Comparison of ENCODE assay signal across 21 mouse cellular contexts in the genomic region with DNA sequence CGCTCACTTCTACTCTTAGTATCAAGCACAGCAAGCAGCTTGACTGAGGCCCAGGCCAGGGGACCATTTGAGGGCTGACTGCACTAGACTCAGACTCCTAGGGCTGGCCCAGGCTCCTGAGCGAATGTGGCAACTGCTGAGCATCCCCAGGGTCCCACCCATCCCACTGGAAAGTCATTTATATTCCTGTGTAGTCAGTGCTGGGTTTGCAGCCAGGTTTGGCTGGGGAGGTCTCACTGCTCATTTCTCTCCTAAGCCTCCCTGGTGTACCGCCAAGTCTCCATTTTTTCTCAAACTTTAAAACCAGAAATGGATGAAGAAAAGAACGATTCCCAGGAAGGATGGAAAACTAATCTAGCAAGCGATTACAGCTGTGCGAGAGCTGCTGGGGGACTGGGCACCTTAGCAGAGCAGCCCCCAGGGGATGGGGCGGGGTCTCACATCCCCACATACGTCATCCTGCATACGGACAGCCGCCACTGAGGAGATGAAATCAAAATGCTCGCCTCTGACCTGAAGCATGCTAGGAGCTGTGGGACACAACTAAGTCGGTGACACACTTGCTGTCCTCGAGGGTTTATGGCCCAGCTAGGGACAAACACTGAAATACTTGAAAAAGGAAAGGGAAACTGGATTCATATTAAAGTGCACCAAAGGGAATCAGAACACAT.
A peak's percentile ranks its signal among the peaks of the same experiment; 100 is the strongest.
DNase-seq lines count a peak whose midpoint lies in the region; ATAC-seq and TF ChIP-seq lines count a peak whose summit lies in the region.
"Had no signal": no experiment of that assay in that cellular context is flagged by ENCODE, and none has a peak within 500 bp of the region (broad histone marks: within the 10 kb centered on the region; RNA-seq: fewer than 3 reads in every experiment).

No protein-coding gene starts in this region.

- TF ChIP-seq EP300 in stomach, postnatal 0 days (optimal IDR thresholded peaks at IDR 0.05), result no peak

- ATAC-seq in stomach, postnatal 0 days (ENCODE audit: low FRiP score, low TSS enrichment), result peak; percentile 61; the same call in 1 of the 2 replicates
- ATAC-seq in neural tube, embryonic 15.5 days (ENCODE audit: low FRiP score), result no peak
- ATAC-seq: activated CD4-positive, CD25-positive, alpha-beta regulatory T cell, adult 4 months; inflammation-experienced regulatory T-cells, adult 6 months; liver, embryonic 12.5 days; Patski had no signal

- no peak for TF ChIP-seq CTCF in stomach, postnatal 0 days (IDR thresholded peaks at IDR 0.05; ENCODE audit: low read depth)

- no peaks in the 10 kb centered on the region for H3K27me3 ChIP-seq in heart, embryonic 10.5 days (ENCODE audit: insufficient read depth, poor library complexity, severe bottlenecking)
- H3K27me3 ChIP-seq in stomach, postnatal 0 days (ENCODE audit: control insufficient read depth, insufficient read depth, low read length), result no peaks in the 10 kb centered on the region
- H3K27me3 ChIP-seq in neural tube, embryonic 15.5 days (replicated peaks), result no peaks in the 10 kb centered on the region
- H3K27me3 ChIP-seq: liver, embryonic 12.5 days; neural tube, embryonic 13.5 days; Patski had no signal

- no peak overlapping the region for H3K27ac ChIP-seq in heart, embryonic 10.5 days
- peak overlapping the region; percentile 49 for H3K27ac ChIP-seq in stomach, postnatal 0 days (replicated peaks)
- no peak overlapping the region for H3K27ac ChIP-seq in neural tube, embryonic 15.5 days (replicated peaks)
- H3K27ac ChIP-seq: embryonic facial prominence, embryonic 12.5 days; liver, embryonic 12.5 days; midbrain, embryonic 10.5 days; neural tube, embryonic 13.5 days had no signal

- 80% methylated on average over 13 of the region's 13 CpGs for WGBS in heart, embryonic 10.5 days
- WGBS in stomach, postnatal 0 days, result 57% methylated on average over 13 of the region's 13 CpGs
- WGBS in neural tube, embryonic 15.5 days, result 76% methylated on average over 13 of the region's 13 CpGs

- intact Hi-C loops in heart, postnatal 14 days (cut with DNase I), result no loop called here

- peak; percentile 15 to 20 for DNase-seq in heart, postnatal 14 days
- no peak for DNase-seq in heart, embryonic 10.5 days (ENCODE audit: low spot score)
- DNase-seq in urinary bladder, postnatal 14 days (ENCODE audit: low spot score), result peak; percentile 63
- DNase-seq in urinary bladder, adult 2 months (ENCODE audit: low spot score), result no peak
- peak; percentile 42 for DNase-seq in gastrocnemius, postnatal 25 days
- DNase-seq in stomach, postnatal 0 days (ENCODE audit: low spot score), result peak; percentile 29
- no peak for DNase-seq in cerebellum, adult 11-12 months
- DNase-seq: adrenal gland, postnatal 14 days; cerebellum, adult 2 months; kidney, adult 8-10 months; kidney, postnatal 25 days; lung, postnatal 4 days; thymus, adult 18-20 months had no signal

- no peak overlapping the region for H3K4me2 ChIP-seq in stomach, postnatal 0 days (replicated peaks; ENCODE audit: low read depth)
- H3K4me2 ChIP-seq in neural tube, embryonic 15.5 days, result no peak overlapping the region
- H3K4me2 ChIP-seq: embryonic facial prominence, embryonic 12.5 days; liver, embryonic 12.5 days; neural tube, embryonic 13.5 days had no signal

- H3K9ac ChIP-seq in stomach, postnatal 0 days (ENCODE audit: low read length), result no peak overlapping the region
- no peak overlapping the region for H3K9ac ChIP-seq in neural tube, embryonic 15.5 days (replicated peaks)
- H3K9ac ChIP-seq: embryonic facial prominence, embryonic 12.5 days; liver, embryonic 12.5 days; neural tube, embryonic 13.5 days had no signal

- no peak overlapping the region for H3K4me3 ChIP-seq in heart, embryonic 10.5 days
- no peak overlapping the region for H3K4me3 ChIP-seq in stomach, postnatal 0 days (ENCODE audit: low read depth, low read length)
- H3K4me3 ChIP-seq in neural tube, embryonic 15.5 days (replicated peaks), result no peak overlapping the region
- H3K4me3 ChIP-seq: embryonic facial prominence, embryonic 12.5 days; liver, embryonic 12.5 days; midbrain, embryonic 10.5 days; neural tube, embryonic 13.5 days had no signal

- H3K4me1 ChIP-seq in heart, embryonic 10.5 days, result peaks cover 26% of the 10 kb centered on the region
- no peaks in the 10 kb centered on the region; the same call in 1 of the 2 replicates for H3K4me1 ChIP-seq in stomach, postnatal 0 days (replicated peaks; ENCODE audit: control insufficient read depth, insufficient read depth)
- H3K4me1 ChIP-seq in neural tube, embryonic 15.5 days, result peaks cover 31% of the 10 kb centered on the region
- H3K4me1 ChIP-seq: liver, embryonic 12.5 days had no signal

- 0 out of 2 replicates have a peak, but pooled peaks cover 3% of the 10 kb centered on the region for H3K36me3 ChIP-seq in heart, embryonic 10.5 days
- H3K36me3 ChIP-seq in stomach, postnatal 0 days (ENCODE audit: control insufficient read depth, insufficient read depth, low read length), result no peaks in the 10 kb centered on the region
- no peaks in the 10 kb centered on the region for H3K36me3 ChIP-seq in neural tube, embryonic 15.5 days
- H3K36me3 ChIP-seq: embryonic facial prominence, embryonic 12.5 days; liver, embryonic 12.5 days; midbrain, embryonic 10.5 days; neural tube, embryonic 13.5 days had no signal

- no peaks in the 10 kb centered on the region for H3K9me3 ChIP-seq in heart, embryonic 10.5 days
- H3K9me3 ChIP-seq in stomach, postnatal 0 days (ENCODE audit: control insufficient read depth, low read length), result no peaks in the 10 kb centered on the region
- H3K9me3 ChIP-seq in neural tube, embryonic 15.5 days (replicated peaks), result no peaks in the 10 kb centered on the region
- H3K9me3 ChIP-seq: embryonic facial prominence, embryonic 12.5 days; liver, embryonic 12.5 days; midbrain, embryonic 10.5 days; neural tube, embryonic 13.5 days had no signal

Comparison
In these comparisons a context has a peak if more than half of its experiments do, and no peak if none do; other contexts are left out.
1. DNase-seq: peak in heart, postnatal 14 days (2 of 2), urinary bladder, postnatal 14 days (single experiment), gastrocnemius, postnatal 25 days (single experiment) and stomach, postnatal 0 days (single experiment); none in heart, embryonic 10.5 days (single experiment), urinary bladder, adult 2 months (single experiment) and cerebellum, adult 11-12 months (single experiment).